In the genomic region with DNA sequence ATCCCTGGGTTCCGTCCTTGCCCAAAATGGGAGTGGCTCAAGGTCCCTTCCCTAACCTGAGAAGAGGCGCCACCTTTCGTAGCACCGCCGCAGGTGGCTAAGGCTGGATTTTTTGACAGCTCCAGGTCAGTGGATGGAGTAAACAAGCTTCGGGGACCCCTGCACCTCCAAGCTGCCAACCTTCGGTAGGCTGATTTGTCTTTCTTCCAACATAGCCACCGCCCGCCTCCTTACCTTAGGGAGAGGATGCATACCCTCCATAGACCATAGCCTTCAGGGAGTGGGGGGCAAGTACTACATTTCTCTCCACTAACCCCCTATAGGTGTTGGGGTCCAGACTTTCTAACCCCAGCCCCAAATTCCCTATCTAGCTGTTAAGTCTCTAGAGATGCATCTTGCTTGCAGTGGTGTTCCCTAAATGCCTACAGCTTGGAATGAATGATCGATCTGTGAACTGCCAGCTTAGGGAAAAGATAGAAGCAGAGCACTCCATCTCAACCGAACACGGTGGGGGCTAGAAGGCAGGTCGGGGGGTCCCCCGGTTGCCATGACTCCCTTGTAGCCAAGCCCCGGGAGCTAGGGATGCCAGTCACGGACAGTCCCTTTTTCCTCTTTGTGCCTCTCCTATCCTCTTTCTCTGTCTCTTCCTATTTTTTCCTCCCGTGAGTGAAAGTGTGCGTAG, we compare ENCODE assay signal across 8 mouse cellular contexts. TPM values are rescaled to one million over a fixed set of nuclear protein-coding genes. Genes with fewer than 3 reads are reported as not detected.
DNase-seq lines count a peak whose midpoint lies in the region; ATAC-seq and TF ChIP-seq lines count a peak whose summit lies in the region.

No protein-coding gene starts in this region.

- 9% methylated on average over 18 of the region's 18 CpGs for WGBS in embryonic facial prominence, embryonic 12.5 days
- 7% methylated on average over 18 of the region's 18 CpGs for WGBS in limb, embryonic 11.5 days

- peak overlapping the region; percentile 73 for H3K4me2 ChIP-seq in embryonic facial prominence, embryonic 12.5 days (replicated peaks)
- H3K4me2 ChIP-seq in limb, embryonic 11.5 days (ENCODE audit: low read depth, severe bottlenecking): peak overlapping the region; percentile 67

- ATAC-seq in embryonic facial prominence, embryonic 12.5 days (ENCODE audit: insufficient number of reproducible peaks, insufficient read depth, low FRiP score, low TSS enrichment): no peak
- ATAC-seq in limb, embryonic 11.5 days (ENCODE audit: insufficient number of reproducible peaks, low FRiP score, low TSS enrichment, low read depth): 0 out of 2 replicates have a peak, but pooled peaks have one; percentile 11
- no peak for ATAC-seq in erythroblast, adult 5-6 weeks (replicated peaks; ENCODE audit: low FRiP score, poor library complexity, severe bottlenecking)

- no peaks in the 10 kb centered on the region for H3K36me3 ChIP-seq in embryonic facial prominence, embryonic 12.5 days
- no peaks in the 10 kb centered on the region for H3K36me3 ChIP-seq in limb, embryonic 11.5 days (ENCODE audit: control insufficient read depth, insufficient read depth, low read length)

- H3K9ac ChIP-seq in embryonic facial prominence, embryonic 12.5 days: no peak overlapping the region
- no peak overlapping the region for H3K9ac ChIP-seq in limb, embryonic 11.5 days (ENCODE audit: low read length)

- intact Hi-C loops in left cerebral cortex, adult 2 months (cut with DNase I): loop anchor here (5.0 kb wide), 4 partner anchors 46 to 161 kb away; no protein-coding TSS in a partner anchor

- TF ChIP-seq CTCF in left cerebral cortex, adult 2 months (IDR thresholded peaks at IDR 0.05): no peak

- H3K27me3 ChIP-seq in embryonic facial prominence, embryonic 12.5 days: peaks cover 40% of the 10 kb centered on the region
- H3K27me3 ChIP-seq in limb, embryonic 11.5 days (ENCODE audit: control insufficient read depth, insufficient read depth, low read length): peaks cover 33% of the 10 kb centered on the region

- no peaks in the 10 kb centered on the region for H3K9me3 ChIP-seq in embryonic facial prominence, embryonic 12.5 days
- no peaks in the 10 kb centered on the region for H3K9me3 ChIP-seq in limb, embryonic 11.5 days (ENCODE audit: control insufficient read depth, low read length)

- DNase-seq in left cerebral cortex, adult 2 months (ENCODE audit: extremely low spot score in 1 of 2, low spot score in 2 of 2): peak; percentile 29 to 36
- no peak for DNase-seq in left cerebral cortex, adult 18-20 months (ENCODE audit: low spot score in 2 of 2)
- peak; percentile 28 for DNase-seq in limb, embryonic 11.5 days (ENCODE audit: low spot score)
- peak; percentile 40 for DNase-seq in retina, embryonic 14.5 days (ENCODE audit: low spot score)
- DNase-seq in adrenal gland, postnatal 14 days: no peak

- H3K4me1 ChIP-seq in brown adipose tissue, adult 24 weeks (ENCODE audit: control insufficient read depth, insufficient read depth, insufficient read length, low read length): no peaks in the 10 kb centered on the region
- H3K4me1 ChIP-seq in embryonic facial prominence, embryonic 12.5 days: peaks cover 15% of the 10 kb centered on the region
- peaks cover 10% of the 10 kb centered on the region for H3K4me1 ChIP-seq in limb, embryonic 11.5 days (ENCODE audit: control insufficient read depth, insufficient read depth, low read length)

- peak overlapping the region; percentile 96 for H3K27ac ChIP-seq in left cerebral cortex, adult 2 months
- H3K27ac ChIP-seq in brown adipose tissue, adult 24 weeks (replicated peaks; ENCODE audit: low read depth, low read length): no peak overlapping the region
- H3K27ac ChIP-seq in embryonic facial prominence, embryonic 12.5 days: no peak overlapping the region
- H3K27ac ChIP-seq in limb, embryonic 11.5 days (replicated peaks; ENCODE audit: low read depth, low read length): no peak overlapping the region

- H3K4me3 ChIP-seq in left cerebral cortex, adult 2 months: peak overlapping the region; percentile 70
- peak overlapping the region; percentile 8; the same call in 1 of the 2 replicates for H3K4me3 ChIP-seq in brown adipose tissue, adult 24 weeks (ENCODE audit: insufficient read depth, low read depth, low read length)
- peak overlapping the region; percentile 38 for H3K4me3 ChIP-seq in embryonic facial prominence, embryonic 12.5 days
- peak overlapping the region; percentile 29 for H3K4me3 ChIP-seq in limb, embryonic 11.5 days (ENCODE audit: low read depth, low read length)

RNA-seq across cellular contexts. Expression of a gene that starts 1.0 kb away (rescaled TPM):
- 100 to 1,000 TPM; 122 to 126 TPM for total RNA-seq in left cerebral cortex, adult 2 months (2021)
- 100 to 1,000 TPM; 106 to 122 TPM for total RNA-seq in left cerebral cortex, adult 18-20 months (2021)
- polyA plus RNA-seq in brown adipose tissue, adult 24 weeks (2012; ENCODE audit: insufficient read depth, insufficient read length, missing spikeins): 0.33 and 0.48 TPM in 2 replicates
- polyA plus RNA-seq in embryonic facial prominence, embryonic 12.5 days (2016; fragmentation: Nextera tagmentation; extraction: Ambion mirVana): 1.1 and 1.6 TPM in 2 replicates
- polyA plus RNA-seq in limb, embryonic 11.5 days (2014; fragmentation: Nextera tagmentation; extraction: Ambion mirVana): 0.77 and 0.92 TPM in 2 replicates
- total RNA-seq in adrenal gland, postnatal 14 days (2021): 5.4 and 7.4 TPM in 2 replicates
- not detected in 2 replicates for total RNA-seq in erythroblast, adult 5-6 weeks (2015; ENCODE audit: low replicate concordance)
- not detected in 2 replicates for total RNA-seq in erythroblast, adult 5-6 weeks (2017; ENCODE audit: low replicate concordance)

Comparison
In these comparisons a context has a peak if more than half of its experiments do, and no peak if none do; other contexts are left out.
1. DNase-seq: peak in left cerebral cortex, adult 2 months (2 of 2), limb, embryonic 11.5 days (single experiment) and retina, embryonic 14.5 days (single experiment); none in left cerebral cortex, adult 18-20 months (0 of 2) and adrenal gland, postnatal 14 days (single experiment).
2. H3K4me3 ChIP-seq: peak in every context shown above with its lines; median percentile 70 in left cerebral cortex, adult 2 months; 38 in embryonic facial prominence, embryonic 12.5 days; 29 in limb, embryonic 11.5 days; 8 in brown adipose tissue, adult 24 weeks.
3. RNA of a gene that starts 1.0 kb away (total RNA-seq): 122 to 126 TPM in left cerebral cortex, adult 2 months and 106 to 122 TPM in left cerebral cortex, adult 18-20 months; 5.4 to 7.4 TPM in adrenal gland, postnatal 14 days and not detected in erythroblast, adult 5-6 weeks; every median in the first group is over 10 times any median in the second.